Mouse (Mus musculus): ENCODE data around the gene Trove2. TPM values are rescaled to one million over a fixed set of nuclear protein-coding genes. Genes with fewer than 3 reads are reported as not detected.

The Trove2 gene
- 0.27 and 0.31 TPM in 2 replicates for polyA plus RNA-seq (2012)

GRCm38 (mm10) chr1:143776446-143777411, at the start of gene Trove2, which contains the start of gene Uchl5:
TSS of gene Trove2 (minus strand) at chr1:143777068.
TSS of gene Uchl5 (plus strand) at chr1:143777272.
- no peak for TF ChIP-seq GATA1 (IDR thresholded peaks at IDR 0.05; ENCODE audit: low read length)

GRCm38 (mm10) chr1:143822677-143823076, 45.8 kb upstream of the Trove2 start:
- no peak for TF ChIP-seq GATA1 (IDR thresholded peaks at IDR 0.05; ENCODE audit: low read length)

- no peak for TF ChIP-seq GATA1 (IDR thresholded peaks at IDR 0.05; ENCODE audit: low read length)
Measured at GRCm38 (mm10) chr1:143820096-143820877, 43.4 kb upstream of the Trove2 start.

GRCm38 (mm10) chr1:143813676-143814360, 37.0 kb upstream of the Trove2 start:
- no peak for TF ChIP-seq GATA1 (IDR thresholded peaks at IDR 0.05; ENCODE audit: low read length)

DNA sequence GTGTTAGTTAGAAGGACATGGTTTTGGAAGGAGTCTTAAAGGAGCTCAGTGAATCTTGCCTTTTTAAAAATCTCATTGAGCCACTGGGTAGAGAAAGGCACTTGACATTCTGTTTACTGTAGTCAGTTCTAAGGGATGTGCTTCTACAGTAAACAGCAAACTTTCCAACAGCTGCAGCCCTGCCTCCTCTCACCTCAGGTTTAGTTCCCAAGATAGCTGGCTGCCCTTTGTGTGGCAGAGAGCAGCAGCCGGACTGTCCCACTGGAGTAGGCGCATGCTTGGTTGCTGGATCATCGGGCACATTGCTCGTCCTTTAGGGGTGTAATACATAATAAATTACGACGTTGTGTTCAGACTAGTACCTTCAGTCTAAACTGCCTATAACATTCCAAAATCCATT, 32.2 kb upstream of the Trove2 start:
- TF ChIP-seq GATA1 (IDR thresholded peaks at IDR 0.05; ENCODE audit: low read length), result no peak

- TF ChIP-seq GATA1 (IDR thresholded peaks at IDR 0.05; ENCODE audit: low read length), result no peak
Measured at GRCm38 (mm10) chr1:143803537-143803936, 26.7 kb upstream of the Trove2 start.

DNA sequence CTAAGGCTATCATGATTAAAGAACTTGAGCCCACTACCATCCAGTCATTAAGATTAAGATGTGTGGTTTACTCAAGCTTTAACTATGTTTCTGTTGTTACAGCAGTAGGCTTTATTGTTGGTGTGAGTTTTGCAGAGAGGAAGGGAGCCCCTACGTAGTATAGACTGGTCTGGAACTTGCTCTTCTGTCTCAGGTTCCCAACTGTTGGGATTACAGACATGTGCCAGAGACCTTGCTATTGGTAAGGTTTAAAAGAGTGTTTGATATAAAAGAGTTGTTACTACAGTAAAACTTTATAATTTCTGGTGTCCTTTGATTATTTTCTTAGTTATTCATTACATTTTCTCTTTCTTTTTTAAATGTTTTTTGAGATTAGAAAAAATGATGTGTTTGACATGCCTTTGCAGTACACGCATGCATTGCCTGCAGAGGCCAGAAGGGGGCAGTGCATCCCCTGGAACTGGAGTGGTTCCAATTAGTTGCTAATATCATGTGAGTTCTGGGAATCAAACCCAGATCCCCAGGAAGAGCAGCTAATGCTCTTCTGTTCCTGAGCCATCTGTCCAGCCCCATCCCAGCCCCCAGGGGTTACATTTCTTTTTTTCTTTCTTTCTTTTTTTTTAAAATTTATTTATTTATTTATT, 11.8 kb upstream of the Trove2 start:
- TF ChIP-seq GATA1 (IDR thresholded peaks at IDR 0.05; ENCODE audit: low read length), result no peak

DNA sequence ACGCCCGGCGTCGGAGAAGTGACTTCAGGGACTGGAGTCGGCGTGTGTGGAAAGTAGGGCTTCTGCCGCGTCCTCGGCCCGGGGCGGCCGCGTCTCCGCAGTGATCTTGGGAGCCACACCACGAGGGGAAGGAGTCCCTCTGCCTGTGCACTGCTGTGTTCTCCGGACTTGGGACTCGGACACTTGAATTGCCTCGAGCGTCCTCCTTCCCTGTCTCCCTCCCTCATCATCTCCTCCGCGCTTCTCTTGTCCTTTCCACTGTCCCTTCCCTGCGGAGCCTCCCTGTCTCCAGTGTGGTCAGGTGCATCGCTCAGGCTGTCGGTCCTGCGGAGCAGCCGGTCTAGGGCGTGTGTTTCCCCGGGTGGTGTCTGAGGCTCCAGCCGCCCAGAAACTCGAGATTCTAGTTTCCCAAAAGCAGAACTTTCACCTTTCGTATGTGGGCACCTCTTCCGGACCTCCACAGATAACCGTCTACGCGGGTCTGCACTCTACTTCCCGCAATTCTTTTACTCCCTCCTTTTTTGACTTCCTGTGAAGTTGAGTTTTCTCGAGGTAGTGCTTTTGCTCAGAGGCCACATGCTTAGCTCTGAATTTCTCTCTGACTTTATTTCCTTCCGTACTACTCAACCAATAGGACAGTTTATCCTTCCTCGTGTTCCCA, 820 bp upstream of the Trove2 start:
- TF ChIP-seq GATA1 (IDR thresholded peaks at IDR 0.05; ENCODE audit: low read length), result no peak

DNA sequence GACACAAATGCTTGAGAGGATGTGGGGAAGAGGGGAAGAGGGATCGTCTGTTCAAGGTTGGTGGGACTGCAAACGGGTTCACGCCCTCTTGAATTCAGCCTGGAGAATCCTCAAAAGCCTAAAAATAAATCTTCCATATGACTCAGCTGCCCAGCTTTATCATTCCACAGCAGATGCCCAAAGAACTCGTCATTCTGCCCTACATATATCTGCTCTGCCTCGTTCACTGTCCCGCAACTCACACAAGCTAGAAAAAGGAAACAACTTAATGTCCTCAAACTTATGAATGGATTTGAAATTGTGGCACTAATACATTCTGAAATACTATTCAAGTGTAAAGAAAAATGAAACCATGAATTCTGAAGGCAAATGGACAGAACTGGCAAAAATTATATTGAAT, 3.0 kb downstream of the Trove2 start:
- no peak for TF ChIP-seq GATA1 (IDR thresholded peaks at IDR 0.05; ENCODE audit: low read length)

GRCm38 (mm10) chr1:143773082-143773481, 3.8 kb downstream of the Trove2 start:
- no peak for TF ChIP-seq GATA1 (IDR thresholded peaks at IDR 0.05; ENCODE audit: low read length)

DNA sequence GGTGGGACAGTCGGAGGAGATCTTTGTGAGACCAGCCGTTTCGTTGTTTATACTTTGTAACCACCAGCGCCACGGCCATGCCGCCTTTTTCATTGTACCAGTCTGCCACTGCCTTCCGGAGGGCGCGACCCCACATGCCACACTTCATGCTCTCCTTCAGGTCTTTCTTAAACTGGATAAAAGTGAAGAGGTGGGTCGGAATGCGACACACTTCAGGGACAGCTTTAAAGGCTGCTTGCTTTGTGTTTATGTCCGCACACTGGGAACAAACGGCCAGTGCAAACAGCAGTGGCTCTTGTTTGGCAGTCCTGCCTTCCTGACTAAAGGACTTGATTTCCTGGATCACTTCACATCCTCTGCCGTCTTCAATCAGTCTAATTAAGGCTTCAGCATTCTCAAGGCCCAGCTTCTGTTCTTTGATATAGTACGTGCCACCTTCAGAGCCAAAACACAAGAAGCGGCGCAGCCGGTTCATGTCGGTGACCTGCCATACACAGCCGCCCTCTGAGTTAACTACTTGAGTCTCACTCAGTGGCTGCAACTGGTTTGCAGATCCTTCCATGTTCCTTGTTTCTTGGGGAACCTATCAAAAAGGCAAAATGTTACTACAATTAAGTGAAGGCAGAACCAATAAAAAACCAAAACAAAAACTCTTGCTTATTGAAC, 6.3 kb downstream of the Trove2 start:
- TF ChIP-seq GATA1 (IDR thresholded peaks at IDR 0.05; ENCODE audit: low read length), result no peak

GRCm38 (mm10) chr1:143766238-143766637, 10.6 kb downstream of the Trove2 start:
- TF ChIP-seq GATA1 (IDR thresholded peaks at IDR 0.05; ENCODE audit: low read length), result no peak

GRCm38 (mm10) chr1:143765801-143766200, 11.1 kb downstream of the Trove2 start:
- TF ChIP-seq GATA1 (IDR thresholded peaks at IDR 0.05; ENCODE audit: low read length), result no peak

GRCm38 (mm10) chr1:143764443-143764842, 12.4 kb downstream of the Trove2 start:
- no peak for TF ChIP-seq GATA1 (IDR thresholded peaks at IDR 0.05; ENCODE audit: low read length)

Measured in G1E-ER4 (cell line).